Mouse (Mus musculus): ENCODE results near the gene Actl10. TPM values are rescaled to one million over a fixed set of nuclear protein-coding genes. Genes with fewer than 3 reads are reported as not detected.
A peak's percentile ranks its signal among the peaks of the same experiment; 100 is the strongest.

Actl10 gene
- polyA plus RNA-seq (2011; ENCODE audit: insufficient read depth, insufficient read length, low replicate concordance, missing spikeins) = not detected in 2 replicates

DNA sequence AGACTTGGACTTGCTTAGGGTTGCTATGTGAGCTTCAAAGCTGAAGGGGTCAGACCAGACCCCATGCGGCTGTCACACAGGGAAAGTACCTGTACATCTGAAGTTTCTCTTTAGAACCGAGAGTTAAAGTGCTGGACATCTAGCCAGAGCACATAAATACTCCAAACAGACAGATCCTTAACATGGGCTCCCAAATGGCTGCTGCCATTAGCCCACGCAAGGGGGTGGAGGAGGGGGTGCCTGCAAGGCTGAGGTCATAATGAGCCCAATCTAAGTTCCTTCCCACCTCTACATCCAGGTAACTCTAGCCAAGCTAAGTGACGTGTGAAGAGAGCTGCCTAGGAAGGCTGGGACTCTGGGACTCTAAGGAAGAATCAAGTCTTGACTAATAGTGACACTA, at the start of gene Actl10:
Actl10 (plus strand) TSS at position 301 of the 400 bp plus-strand sequence.
- 76% methylated on average over 4 of the region's 4 CpGs for WGBS
- TF ChIP-seq CTCF (IDR thresholded peaks at IDR 0.05; ENCODE audit: control insufficient read depth, insufficient read depth, low read length) (no peak), POLR2A (IDR thresholded peaks at IDR 0.05; ENCODE audit: borderline replicate concordance, control insufficient read depth, low read depth, low read length) (no peak)
- H3K4me3 ChIP-seq (replicated peaks; ENCODE audit: control insufficient read depth, low read depth, low read length) = peak within 1 kb of the TSS; percentile 41

DNA sequence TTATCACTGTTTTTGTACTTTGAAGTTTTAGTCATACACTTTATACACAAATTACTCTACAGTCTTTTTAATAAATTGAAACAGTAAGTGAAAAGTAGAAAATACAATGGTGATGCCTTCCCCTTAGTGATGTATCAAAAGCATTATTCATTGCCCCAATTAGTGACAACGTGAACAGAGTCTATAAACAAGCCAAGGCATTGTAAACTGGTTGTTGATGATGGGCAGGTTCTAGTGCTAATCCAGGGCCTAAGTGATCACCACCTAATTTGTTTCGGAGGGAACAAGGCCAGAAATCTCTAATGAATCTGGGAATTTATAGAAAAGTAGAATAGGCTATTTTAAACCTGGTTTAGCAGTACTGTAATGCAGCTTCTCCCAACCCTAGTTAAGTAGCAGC, 44.5 kb upstream of the Actl10 start:
- Histone ChIP-seq H3K4me3 (replicated peaks; ENCODE audit: control insufficient read depth, low read depth, low read length) (no peak overlapping the region), H3K27ac (ENCODE audit: control insufficient read depth, insufficient read depth, low read depth, low read length, poor library complexity) (no peak overlapping the region), H3K4me1 (ENCODE audit: control insufficient read depth, insufficient read depth, low read length) (no peaks in the 10 kb centered on the region)
- 80% methylated on average over 2 of the region's 2 CpGs for WGBS
- no peak for TF ChIP-seq CTCF (IDR thresholded peaks at IDR 0.05; ENCODE audit: control insufficient read depth, insufficient read depth, low read length)
- no peak for TF ChIP-seq POLR2A (IDR thresholded peaks at IDR 0.05; ENCODE audit: borderline replicate concordance, control insufficient read depth, low read depth, low read length)

More for the DNA sequence above, at the start of gene Actl10:
- Histone ChIP-seq H3K27ac (ENCODE audit: control insufficient read depth, insufficient read depth, low read depth, low read length, poor library complexity) (no peak within 1 kb of the TSS; the same call in 1 of the 2 replicates), H3K4me1 (ENCODE audit: control insufficient read depth, insufficient read depth, low read length) (peaks cover 2% of the 10 kb centered on the region; the same call in 1 of the 2 replicates)

DNA sequence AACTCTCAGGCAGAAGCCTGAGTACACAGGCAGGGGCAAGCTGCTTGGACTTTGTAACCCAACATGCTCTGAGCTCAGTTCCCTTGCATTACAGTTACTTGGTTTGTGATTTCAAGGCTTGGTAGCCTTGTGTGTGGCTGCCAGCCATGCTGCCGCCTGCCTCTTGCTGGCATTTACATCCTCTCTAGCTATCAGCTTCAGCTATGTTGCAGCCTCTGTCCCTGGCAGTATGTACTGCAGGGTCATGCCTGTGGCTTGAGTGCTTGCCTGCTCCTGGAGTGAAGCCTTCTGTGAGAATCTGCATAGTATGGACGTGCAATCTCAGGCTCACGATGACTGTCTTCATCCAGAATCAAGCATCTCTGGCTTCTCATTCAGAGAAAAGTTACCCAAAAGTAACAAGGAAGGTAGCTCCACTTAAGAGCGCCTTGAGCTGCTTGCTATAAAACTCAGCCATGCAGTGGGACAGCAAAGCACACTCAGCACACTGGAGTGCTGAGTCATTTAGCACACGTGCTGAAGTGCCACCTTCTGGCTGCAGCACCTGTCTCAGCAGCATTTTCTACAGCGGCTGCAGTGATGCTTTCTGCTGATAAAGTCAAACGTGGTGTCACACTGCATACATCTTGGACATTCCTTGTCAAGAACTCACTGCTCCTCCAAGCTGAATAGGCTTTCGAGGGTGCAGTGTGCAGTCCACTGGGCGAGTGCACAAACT, 43.9 kb upstream of the Actl10 start:
- no peaks in the 10 kb centered on the region for H3K4me1 ChIP-seq (ENCODE audit: control insufficient read depth, insufficient read depth, low read length)
- no peak overlapping the region for H3K27ac ChIP-seq (ENCODE audit: control insufficient read depth, insufficient read depth, low read depth, low read length, poor library complexity)
- no peak overlapping the region for H3K4me3 ChIP-seq (replicated peaks; ENCODE audit: control insufficient read depth, low read depth, low read length)
- no peak for TF ChIP-seq POLR2A (IDR thresholded peaks at IDR 0.05; ENCODE audit: borderline replicate concordance, control insufficient read depth, low read depth, low read length)
- TF ChIP-seq CTCF (IDR thresholded peaks at IDR 0.05; ENCODE audit: control insufficient read depth, insufficient read depth, low read length) = no peak
- 60% methylated on average over 9 of the region's 9 CpGs for WGBS

DNA sequence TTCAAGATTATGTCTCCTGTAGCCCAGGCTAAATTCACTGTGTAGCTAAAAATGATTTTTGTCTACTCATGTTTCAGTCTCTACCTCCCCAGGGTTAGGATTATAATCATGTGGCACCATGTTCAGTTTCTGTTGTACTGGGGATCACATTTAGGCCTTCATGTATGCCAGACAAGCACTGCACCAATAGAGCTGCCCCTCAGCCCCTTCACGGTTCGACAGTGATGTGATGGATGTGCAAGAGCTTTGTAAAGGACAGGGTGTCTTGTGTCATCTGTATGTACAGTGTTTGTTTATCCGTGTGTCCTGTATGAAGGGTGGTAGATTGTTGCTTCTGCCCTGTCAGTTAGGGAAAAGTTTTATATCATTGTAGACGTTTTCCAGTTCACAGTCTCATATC, 43.1 kb upstream of the Actl10 start:
- 80% methylated on average over 4 of the region's 4 CpGs for WGBS
- H3K27ac ChIP-seq (ENCODE audit: control insufficient read depth, insufficient read depth, low read depth, low read length, poor library complexity) = no peak overlapping the region
- no peaks in the 10 kb centered on the region for H3K4me1 ChIP-seq (ENCODE audit: control insufficient read depth, insufficient read depth, low read length)
- H3K4me3 ChIP-seq (replicated peaks; ENCODE audit: control insufficient read depth, low read depth, low read length) = no peak overlapping the region
- TF ChIP-seq POLR2A (IDR thresholded peaks at IDR 0.05; ENCODE audit: borderline replicate concordance, control insufficient read depth, low read depth, low read length) (no peak), CTCF (IDR thresholded peaks at IDR 0.05; ENCODE audit: control insufficient read depth, insufficient read depth, low read length) (no peak)

DNA sequence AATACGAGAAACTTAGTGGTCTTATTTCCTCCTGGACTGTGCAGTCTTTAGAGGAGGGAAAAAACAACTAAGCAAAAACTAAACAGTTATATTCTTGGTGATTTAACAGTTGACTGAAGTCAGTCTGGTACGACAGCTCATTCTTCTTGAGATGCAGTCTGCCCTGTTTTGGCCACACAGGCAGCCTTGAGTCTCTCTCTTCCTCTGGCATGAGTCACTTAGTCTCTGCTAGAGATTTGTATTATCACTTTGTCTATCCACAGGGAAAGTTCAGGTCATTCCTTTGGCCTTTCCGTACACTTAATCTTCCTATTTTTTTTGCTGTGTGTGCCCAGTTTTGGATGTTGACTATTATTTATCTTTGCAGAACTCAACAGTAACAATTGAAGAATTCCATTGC, 41.4 kb upstream of the Actl10 start:
- no peaks in the 10 kb centered on the region for H3K4me1 ChIP-seq (ENCODE audit: control insufficient read depth, insufficient read depth, low read length)
- no peak overlapping the region for H3K27ac ChIP-seq (ENCODE audit: control insufficient read depth, insufficient read depth, low read depth, low read length, poor library complexity)
- 92% methylated on average over 3 of the region's 3 CpGs for WGBS
- TF ChIP-seq CTCF (IDR thresholded peaks at IDR 0.05; ENCODE audit: control insufficient read depth, insufficient read depth, low read length) (no peak), POLR2A (IDR thresholded peaks at IDR 0.05; ENCODE audit: borderline replicate concordance, control insufficient read depth, low read depth, low read length) (no peak)
- H3K4me3 ChIP-seq (replicated peaks; ENCODE audit: control insufficient read depth, low read depth, low read length) = no peak overlapping the region

DNA sequence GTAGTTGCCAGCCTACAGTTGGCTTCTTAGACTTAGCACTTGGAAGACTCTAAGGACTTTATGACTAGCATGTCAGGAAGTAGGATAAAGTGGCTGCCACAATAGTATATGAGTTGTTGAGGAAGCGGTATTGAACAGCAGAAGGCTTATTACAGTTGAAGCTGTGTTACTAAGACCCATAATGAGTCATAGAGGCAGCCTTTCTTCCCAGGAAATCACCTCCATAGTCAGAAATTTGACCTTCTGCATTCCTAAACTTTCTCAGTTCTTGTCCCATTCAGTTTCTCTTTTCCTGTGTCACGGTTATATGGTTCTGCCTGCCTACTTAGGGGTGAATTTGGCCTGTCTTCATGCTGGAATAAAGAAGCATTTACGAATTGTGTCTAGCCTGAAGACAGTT, 34.6 kb upstream of the Actl10 start:
- WGBS = 79% methylated on average over 3 of the region's 3 CpGs
- no peak for TF ChIP-seq POLR2A (IDR thresholded peaks at IDR 0.05; ENCODE audit: borderline replicate concordance, control insufficient read depth, low read depth, low read length)
- TF ChIP-seq CTCF (IDR thresholded peaks at IDR 0.05; ENCODE audit: control insufficient read depth, insufficient read depth, low read length) = no peak
- no peak overlapping the region for H3K4me3 ChIP-seq (replicated peaks; ENCODE audit: control insufficient read depth, low read depth, low read length)
- H3K4me1 ChIP-seq (ENCODE audit: control insufficient read depth, insufficient read depth, low read length) = no peaks in the 10 kb centered on the region; the same call in 1 of the 2 replicates
- no peak overlapping the region for H3K27ac ChIP-seq (ENCODE audit: control insufficient read depth, insufficient read depth, low read depth, low read length, poor library complexity)

DNA sequence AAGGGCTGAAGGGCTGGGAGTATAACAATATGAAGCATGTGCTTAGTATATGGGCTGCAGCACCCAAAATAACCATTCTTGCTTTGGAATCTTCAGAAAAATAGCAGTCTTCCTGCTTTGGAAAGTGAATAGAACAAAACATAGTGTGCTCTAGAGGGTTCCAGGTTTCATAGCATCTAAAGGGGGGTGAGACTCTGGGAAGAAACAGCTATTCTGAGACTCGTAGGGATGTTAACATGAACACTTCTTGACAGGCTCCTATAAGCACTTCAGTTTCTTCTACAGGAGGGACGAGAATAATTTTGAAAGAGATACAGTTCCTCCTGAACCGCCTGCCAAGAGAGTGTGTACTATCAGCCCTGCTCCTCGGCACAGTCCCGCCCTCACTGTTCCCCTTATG, 34.2 kb upstream of the Actl10 start:
- no peaks in the 10 kb centered on the region; the same call in 1 of the 2 replicates for H3K4me1 ChIP-seq (ENCODE audit: control insufficient read depth, insufficient read depth, low read length)
- H3K27ac ChIP-seq (ENCODE audit: control insufficient read depth, insufficient read depth, low read depth, low read length, poor library complexity) = no peak overlapping the region
- no peak for TF ChIP-seq POLR2A (IDR thresholded peaks at IDR 0.05; ENCODE audit: borderline replicate concordance, control insufficient read depth, low read depth, low read length)
- TF ChIP-seq CTCF (IDR thresholded peaks at IDR 0.05; ENCODE audit: control insufficient read depth, insufficient read depth, low read length) = no peak
- WGBS = 72% methylated on average over 5 of the region's 5 CpGs
- no peak overlapping the region for H3K4me3 ChIP-seq (replicated peaks; ENCODE audit: control insufficient read depth, low read depth, low read length)

DNA sequence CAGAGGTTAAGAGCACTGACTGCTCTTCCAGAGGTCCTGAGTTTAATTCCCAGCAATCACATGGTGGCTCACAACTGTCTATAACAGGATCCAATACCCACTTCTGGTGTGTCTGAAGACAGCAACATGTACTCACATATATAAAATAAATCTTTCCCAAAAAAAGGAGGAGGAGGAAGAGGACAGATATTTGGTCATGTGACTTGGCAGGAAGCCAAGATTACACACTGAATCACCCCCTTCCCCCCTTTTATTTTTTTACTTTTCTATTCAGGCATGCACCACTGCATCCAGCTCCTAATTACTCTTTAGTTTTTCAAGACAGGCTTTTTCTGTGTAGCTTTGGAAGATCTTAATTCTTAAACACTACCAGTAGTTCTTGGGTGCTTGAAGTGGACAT, 30.1 kb upstream of the Actl10 start:
- Histone ChIP-seq H3K4me1 (ENCODE audit: control insufficient read depth, insufficient read depth, low read length) (no peaks in the 10 kb centered on the region; the same call in 1 of the 2 replicates), H3K27ac (ENCODE audit: control insufficient read depth, insufficient read depth, low read depth, low read length, poor library complexity) (no peak overlapping the region), H3K4me3 (replicated peaks; ENCODE audit: control insufficient read depth, low read depth, low read length) (no peak overlapping the region)
- TF ChIP-seq POLR2A (IDR thresholded peaks at IDR 0.05; ENCODE audit: borderline replicate concordance, control insufficient read depth, low read depth, low read length) (no peak), CTCF (IDR thresholded peaks at IDR 0.05; ENCODE audit: control insufficient read depth, insufficient read depth, low read length) (no peak)
